Mouse (Mus musculus) thymus, adult 2 months (tissue): Measurements from ENCODE around the gene Slpi.

Source experiments
- CTCF ChIP-seq: fragments of 200-500 bp; IDR thresholded peaks from 2 replicates; pipeline ENCODE4 v1.5.1; 2012; ENCODE audit warnings: mild to moderate bottlenecking, control low read depth, low read length, moderate library complexity, borderline replicate concordance; ENCODE audit not compliant: control insufficient read depth, poor library complexity, insufficient read depth; ENCODE audit errors: extremely low read depth
- POLR2A ChIP-seq: fragments of 200-500 bp; IDR thresholded peaks from 2 replicates; pipeline ENCODE4 v1.6.1; 2012; ENCODE audit warnings: mild to moderate bottlenecking, low read length, control low read depth, moderate library complexity; ENCODE audit not compliant: control insufficient read depth, poor library complexity, insufficient read depth; ENCODE audit errors: extremely low read depth

DNA sequence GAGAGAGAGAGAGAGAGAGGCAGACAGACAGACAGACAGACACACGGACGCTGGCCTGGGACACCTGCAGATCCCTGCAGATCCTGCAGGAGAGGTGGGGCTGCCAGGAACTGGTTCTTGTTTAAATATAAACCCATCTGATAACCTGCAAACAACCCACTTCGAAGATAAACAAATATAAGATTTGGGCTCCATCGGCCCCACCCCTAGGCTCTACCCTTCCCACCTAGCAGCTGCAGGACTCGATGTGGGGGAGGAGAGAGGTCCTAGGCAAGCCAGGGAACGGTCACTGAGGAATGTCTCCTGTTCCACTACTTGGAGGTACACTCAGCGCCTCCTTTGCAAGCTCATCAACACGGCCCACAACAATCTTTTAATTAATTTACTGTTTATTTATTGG, 49.4 kb upstream of the Slpi start:
- TF ChIP-seq CTCF (no peak), POLR2A (no peak)
